Mouse (Mus musculus): ENCODE results near the gene Catsperz. TPM values are rescaled to one million over a fixed set of nuclear protein-coding genes. Genes with fewer than 3 reads are reported as not detected.

The Catsperz gene
- polyA plus RNA-seq, 1 experiment, result 0.16 TPM

- Histone ChIP-seq H3ac (ENCODE audit: control insufficient read depth, insufficient read length, low read depth) (no peak overlapping the region), H3K4me3 (ENCODE audit: insufficient read depth, poor library complexity, severe bottlenecking) (no peak overlapping the region), H3K79me3 (ENCODE audit: low read depth) (no peaks in the 10 kb centered on the region), H3K79me2 (ENCODE audit: control insufficient read depth, insufficient read depth) (no peaks in the 10 kb centered on the region), H3K27me3 (ENCODE audit: control insufficient read depth, insufficient read depth, insufficient read length) (no peaks in the 10 kb centered on the region), H3K36me3 (ENCODE audit: control insufficient read depth, insufficient read depth) (no peaks in the 10 kb centered on the region)
- TF ChIP-seq MYOG (IDR thresholded peaks at IDR 0.05; ENCODE audit: control insufficient read depth, extremely low read depth, insufficient read length) (no peak), USF1 (IDR thresholded peaks at IDR 0.05; ENCODE audit: low read depth) (no peak), MAX (IDR thresholded peaks at IDR 0.05) (no peak), CTCF (IDR thresholded peaks at IDR 0.05; ENCODE audit: control insufficient read depth, insufficient read depth, insufficient read length) (no peak), MYOD1 (IDR thresholded peaks at IDR 0.05; ENCODE audit: control insufficient read depth, insufficient read length, low read depth) (no peak), CEBPB (IDR thresholded peaks at IDR 0.05; ENCODE audit: low read depth) (no peak), FOSL1 (IDR thresholded peaks at IDR 0.05; ENCODE audit: insufficient read depth, low read length, poor library complexity, severe bottlenecking) (no peak)
Measured at GRCm38 (mm10) chr19:6872701-6873100, 52.5 kb downstream of the Catsperz start.

Small RNAs within 50 kb of the gene (microRNA-seq; reads per million reads assigned to microRNA genes)
- 1.8 reads per million, percentile 38 among the genes with 10 or more reads in this experiment for gene Mir6990 (ENCODE audit: borderline microRNAs expressed)

Other genes starting within 250 kb of the Catsperz start
- gene Rps6ka4, start 84.7 kb downstream of the Catsperz start, polyA plus RNA-seq (2012; fragmentation: generic; extraction: Trizol), result 103 TPM
- 0.27 TPM for gene Ccdc88b, start 67.2 kb downstream of the Catsperz start, polyA plus RNA-seq (2012; fragmentation: generic; extraction: Trizol)
- 264 TPM for gene Trmt112, start 15.7 kb downstream of the Catsperz start, polyA plus RNA-seq (2012; fragmentation: generic; extraction: Trizol)
- 270 TPM for gene Prdx5, start 15.3 kb downstream of the Catsperz start, polyA plus RNA-seq (2012; fragmentation: generic; extraction: Trizol)
- gene Esrra, start 3.6 kb downstream of the Catsperz start, polyA plus RNA-seq (2012; fragmentation: generic; extraction: Trizol), result 43.2 TPM
- 0.26 TPM for gene Kcnk4, start 9.1 kb upstream of the Catsperz start, polyA plus RNA-seq (2012; fragmentation: generic; extraction: Trizol)
- 84.0 TPM for gene Bad, start 16.5 kb upstream of the Catsperz start, polyA plus RNA-seq (2012; fragmentation: generic; extraction: Trizol)
- gene Gpr137, start 17.1 kb upstream of the Catsperz start, polyA plus RNA-seq (2012; fragmentation: generic; extraction: Trizol), result 31.2 TPM
- gene Ppp1r14b, start 49.6 kb upstream of the Catsperz start, polyA plus RNA-seq (2012; fragmentation: generic; extraction: Trizol), result 1,811 TPM
- gene Plcb3, start 51.1 kb upstream of the Catsperz start, polyA plus RNA-seq (2012; fragmentation: generic; extraction: Trizol), result 51.7 TPM
- gene Fkbp2, start 55.1 kb upstream of the Catsperz start, polyA plus RNA-seq (2012; fragmentation: generic; extraction: Trizol), result 148 TPM
- gene Vegfb, start 62.3 kb upstream of the Catsperz start, polyA plus RNA-seq (2012; fragmentation: generic; extraction: Trizol), result 37.7 TPM
- 12.2 TPM for gene Dnajc4, start 67.2 kb upstream of the Catsperz start, polyA plus RNA-seq (2012; fragmentation: generic; extraction: Trizol)
- gene Nudt22, start 70.7 kb upstream of the Catsperz start, polyA plus RNA-seq (2012; fragmentation: generic; extraction: Trizol), result 18.2 TPM
- gene Trpt1, start 70.8 kb upstream of the Catsperz start, polyA plus RNA-seq (2012; fragmentation: generic; extraction: Trizol), result 4.7 TPM
- 0.37 TPM for gene Fermt3, start 94.1 kb upstream of the Catsperz start, polyA plus RNA-seq (2012; fragmentation: generic; extraction: Trizol)
- gene Stip1, start 114.6 kb upstream of the Catsperz start, polyA plus RNA-seq (2012; fragmentation: generic; extraction: Trizol), result 309 TPM
- 8.3 TPM for gene Macrod1, start 131.4 kb upstream of the Catsperz start, polyA plus RNA-seq (2012; fragmentation: generic; extraction: Trizol)
- gene Flrt1, start 180.3 kb upstream of the Catsperz start, polyA plus RNA-seq (2012; fragmentation: generic; extraction: Trizol), result 0.08 TPM

Data from C2C12 (cell line).